Mouse (Mus musculus) heart, postnatal 0 days (tissue): ENCODE data around the gene Btbd3.

ENCODE experiments used
- CTCF ChIP-seq: IDR thresholded peaks from 2 replicates; pipeline ENCODE4 v1.5.1; 2016; ENCODE audit warnings: antibody characterized with exemption, control low read depth, low read depth
- EP300 ChIP-seq: IDR thresholded peaks from 2 replicates; pipeline ENCODE4 v1.6.1; 2016; ENCODE audit warnings: antibody characterized with exemption, low read depth

GRCm38 (mm10) chr2:138378855-138379254 lies 122.5 kb downstream of the Btbd3 start:
- TF ChIP-seq CTCF (no peak), EP300 (no peak)
